Mouse (Mus musculus): Measurements from ENCODE around the gene Uba3. TPM values are rescaled to one million over a fixed set of nuclear protein-coding genes. Genes with fewer than 3 reads are reported as not detected.

The Uba3 gene
- polyA plus RNA-seq (2016; fragmentation: Nextera tagmentation; extraction: Ambion mirVana): 85.0 and 85.6 TPM in 2 replicates

DNA sequence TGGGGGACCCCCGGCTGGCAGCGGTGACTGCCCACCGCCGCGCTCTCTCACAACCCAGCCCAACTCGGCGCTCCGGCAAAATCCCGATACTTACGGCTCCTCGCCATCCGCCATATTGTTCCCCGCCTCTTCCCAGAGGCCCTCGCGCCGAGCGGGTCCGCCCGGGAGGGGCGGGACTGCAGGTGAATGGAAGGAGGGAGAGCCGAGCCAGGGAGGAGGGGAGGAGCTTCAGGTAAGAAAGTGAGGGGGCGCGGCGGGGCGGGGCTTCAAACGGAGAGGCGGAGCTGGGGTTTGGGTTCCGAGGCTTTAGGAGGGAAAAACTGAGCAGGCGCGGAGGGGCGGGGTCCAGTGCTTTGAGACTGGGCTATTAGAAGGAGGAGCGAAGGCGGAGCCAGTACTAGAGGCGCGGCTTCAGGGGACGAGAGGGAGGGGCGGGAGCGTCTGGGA, at the start of gene Uba3:
Uba3 (minus strand) TSS at position 209 of the 447 bp plus-strand sequence.
- Histone ChIP-seq H3K4me1 (peaks cover 29% of the 10 kb centered on the region), H3K4me3 (peak within 1 kb of the TSS; percentile 92), H3K27me3 (ENCODE audit: low read depth, poor library complexity, severe bottlenecking) (no peaks in the 10 kb centered on the region), H3K36me3 (peaks cover 9% of the 10 kb centered on the region), H3K27ac (replicated peaks) (peak within 1 kb of the TSS; percentile 98), H3K9me3 (replicated peaks) (no peaks in the 10 kb centered on the region)
- under 1% methylated on average over 38 of the region's 38 CpGs for WGBS
- DNase-seq (ENCODE audit: low spot score): peak; percentile 100

DNA sequence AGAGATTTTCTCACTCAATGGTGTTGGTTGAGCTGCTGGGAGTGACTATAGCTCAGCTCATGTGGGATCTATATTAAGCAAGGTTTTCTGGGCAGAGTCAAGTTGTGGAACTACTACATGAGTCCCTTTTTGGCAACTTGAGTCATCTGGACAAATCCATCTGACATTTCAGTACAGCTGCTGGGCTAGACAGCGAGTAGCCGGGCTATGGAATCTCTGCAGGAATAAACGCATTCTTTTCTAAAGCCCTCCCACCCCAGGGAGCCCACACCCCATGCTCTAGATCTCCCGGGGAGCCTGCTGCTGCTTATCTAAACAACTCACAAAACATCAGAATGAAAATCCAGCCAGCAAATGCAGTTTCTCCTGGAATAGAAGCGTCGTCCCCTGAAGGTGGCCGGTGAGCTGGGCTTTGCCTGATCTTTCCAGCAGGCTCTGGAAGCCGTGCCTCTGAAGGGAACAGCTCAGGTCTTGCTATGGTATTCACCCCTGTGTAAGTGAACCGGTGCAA, 47.3 kb upstream of the Uba3 start, which contains the start of gene Lmod3:
Lmod3 (minus strand) TSS at position 49 of the 511 bp plus-strand sequence.
- Histone ChIP-seq H3K27me3 (ENCODE audit: low read depth, poor library complexity, severe bottlenecking) (no peaks in the 10 kb centered on the region), H3K4me3 (no peak within 1 kb of the TSS), H3K27ac (replicated peaks) (no peak within 1 kb of the TSS), H3K9me3 (replicated peaks) (no peaks in the 10 kb centered on the region), H3K36me3 (no peaks in the 10 kb centered on the region), H3K4me1 (no peaks in the 10 kb centered on the region)
- 34% methylated on average over 9 of the region's 9 CpGs for WGBS
- no peak for DNase-seq (ENCODE audit: low spot score)

DNA sequence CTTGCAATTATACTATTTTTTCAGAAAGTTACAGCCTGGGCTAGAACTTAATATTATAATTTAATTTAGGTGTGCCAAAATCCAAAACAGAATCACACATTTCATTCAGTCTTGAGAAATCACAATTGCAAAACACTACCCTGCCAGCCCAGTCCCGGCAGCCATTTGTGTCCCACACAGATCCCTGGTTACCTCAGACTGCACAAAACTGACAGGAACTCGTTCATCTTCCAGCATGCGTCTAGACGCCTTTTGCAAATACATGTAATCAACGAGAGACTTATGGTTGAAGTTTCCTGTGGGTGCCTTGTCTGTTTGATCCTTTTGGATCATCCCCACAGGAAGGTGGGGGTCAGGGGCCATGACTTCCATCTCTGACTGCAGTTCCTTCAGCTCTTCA, 46.6 kb upstream of the Uba3 start:
- WGBS: 83% methylated on average over 5 of the region's 5 CpGs
- Histone ChIP-seq H3K4me3 (no peak overlapping the region), H3K27ac (replicated peaks) (no peak overlapping the region)

DNA sequence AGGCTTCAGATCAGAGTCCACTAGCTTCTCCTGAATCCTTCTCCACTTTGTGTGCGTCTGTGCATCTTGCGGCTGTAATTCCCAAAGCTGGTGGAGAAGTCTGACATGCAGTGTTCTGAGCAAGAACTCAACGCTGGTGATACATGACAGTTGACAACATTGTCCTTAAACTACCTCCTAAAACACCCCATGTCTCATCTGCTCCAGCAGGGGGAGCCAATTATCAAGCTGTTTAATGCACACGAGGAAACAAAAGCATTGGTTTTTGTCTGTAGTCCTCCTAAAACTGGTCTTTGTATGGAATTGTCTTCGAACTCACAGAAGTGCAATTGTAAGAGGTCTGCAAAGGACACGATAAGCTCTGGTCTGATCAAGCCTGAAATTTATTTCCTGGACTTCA, 45.5 kb upstream of the Uba3 start:
- peak; percentile 34 for DNase-seq (ENCODE audit: low spot score)
- H3K27me3 ChIP-seq (ENCODE audit: low read depth, poor library complexity, severe bottlenecking): no peaks in the 10 kb centered on the region
- 51% methylated on average over 6 of the region's 6 CpGs for WGBS

More for the DNA sequence above, 46.6 kb upstream of the Uba3 start:
- Histone ChIP-seq H3K27me3 (ENCODE audit: low read depth, poor library complexity, severe bottlenecking) (no peaks in the 10 kb centered on the region), H3K9me3 (replicated peaks) (no peaks in the 10 kb centered on the region), H3K4me1 (no peaks in the 10 kb centered on the region), H3K36me3 (no peaks in the 10 kb centered on the region)
- no peak for DNase-seq (ENCODE audit: low spot score)

DNA sequence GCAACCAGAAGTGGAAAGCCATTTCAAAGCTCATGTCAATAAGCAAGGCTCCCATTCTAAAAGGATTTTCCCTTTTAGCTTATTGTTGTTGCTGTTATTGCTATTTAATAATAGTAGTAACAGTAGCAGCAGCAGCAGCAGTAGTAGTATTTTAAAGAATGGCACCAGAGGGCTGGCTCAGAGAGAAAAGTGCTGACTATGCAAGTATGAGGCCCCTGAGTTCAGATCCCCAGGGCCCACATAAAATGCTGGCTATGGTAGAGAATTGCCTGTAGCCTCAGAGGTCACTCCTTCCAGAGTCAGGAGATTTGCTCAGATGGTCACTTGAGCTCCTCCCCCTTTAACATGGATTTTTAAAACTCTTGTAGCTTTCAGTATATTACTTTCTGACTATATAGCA, 39.8 kb upstream of the Uba3 start:
- DNase-seq (ENCODE audit: low spot score): no peak

More for the DNA sequence above, 45.5 kb upstream of the Uba3 start:
- Histone ChIP-seq H3K27ac (replicated peaks) (no peak overlapping the region), H3K4me1 (no peaks in the 10 kb centered on the region), H3K4me3 (no peak overlapping the region), H3K36me3 (no peaks in the 10 kb centered on the region), H3K9me3 (replicated peaks) (no peaks in the 10 kb centered on the region)

DNA sequence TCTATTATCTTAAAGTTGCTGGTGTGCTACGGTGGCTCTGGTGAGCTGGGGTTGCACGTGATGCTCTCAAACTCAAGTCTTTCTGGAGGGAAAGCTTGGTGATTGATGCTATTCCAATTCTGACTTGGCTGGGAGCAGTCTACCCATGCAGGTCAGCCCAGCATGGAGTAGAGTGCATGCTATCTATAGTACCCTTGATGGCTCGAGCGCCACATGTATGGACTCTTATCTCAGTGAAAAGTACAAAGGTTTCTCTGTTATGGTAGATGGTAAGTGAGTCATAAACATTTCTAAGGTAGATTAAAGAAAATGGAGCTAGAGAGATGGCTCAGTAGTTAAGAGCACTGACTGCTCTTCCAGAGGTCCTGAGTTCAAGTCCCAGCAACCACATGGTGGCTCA, 37.1 kb upstream of the Uba3 start:
- 94% methylated on average over 4 of the region's 4 CpGs for WGBS
- Histone ChIP-seq H3K36me3 (no peaks in the 10 kb centered on the region), H3K4me3 (no peak overlapping the region), H3K27ac (replicated peaks) (no peak overlapping the region), H3K27me3 (ENCODE audit: low read depth, poor library complexity, severe bottlenecking) (no peaks in the 10 kb centered on the region), H3K4me1 (no peaks in the 10 kb centered on the region), H3K9me3 (replicated peaks) (peaks cover 3% of the 10 kb centered on the region; the same call in 1 of the 2 replicates)
- no peak for DNase-seq (ENCODE audit: low spot score)

More for the DNA sequence above, 39.8 kb upstream of the Uba3 start:
- Histone ChIP-seq H3K36me3 (no peaks in the 10 kb centered on the region), H3K9me3 (replicated peaks) (no peaks in the 10 kb centered on the region), H3K27ac (replicated peaks) (no peak overlapping the region), H3K4me3 (no peak overlapping the region), H3K27me3 (ENCODE audit: low read depth, poor library complexity, severe bottlenecking) (no peaks in the 10 kb centered on the region), H3K4me1 (no peaks in the 10 kb centered on the region)

DNA sequence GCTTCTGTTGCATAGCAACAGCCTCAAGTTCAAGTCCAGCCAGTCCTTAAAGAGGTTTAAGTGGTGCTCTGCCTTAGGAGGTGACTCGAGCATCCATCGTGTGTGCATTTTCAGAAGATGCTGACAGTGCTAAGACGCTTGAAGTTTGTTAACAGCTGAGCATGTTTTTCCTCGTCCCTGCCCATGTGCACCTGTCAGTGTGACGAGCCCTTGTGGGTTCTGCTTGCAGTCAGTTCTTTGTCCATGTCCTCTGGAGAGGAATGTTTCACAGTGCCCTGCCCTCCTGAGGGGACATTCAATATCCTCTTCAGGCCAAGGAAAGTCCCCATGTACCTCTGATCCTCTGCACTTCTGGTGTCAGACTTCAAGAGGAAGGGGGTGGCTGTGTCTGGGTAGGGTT, 34.6 kb upstream of the Uba3 start:
- H3K36me3 ChIP-seq: no peaks in the 10 kb centered on the region
- 85% methylated on average over 5 of the region's 5 CpGs for WGBS

DNA sequence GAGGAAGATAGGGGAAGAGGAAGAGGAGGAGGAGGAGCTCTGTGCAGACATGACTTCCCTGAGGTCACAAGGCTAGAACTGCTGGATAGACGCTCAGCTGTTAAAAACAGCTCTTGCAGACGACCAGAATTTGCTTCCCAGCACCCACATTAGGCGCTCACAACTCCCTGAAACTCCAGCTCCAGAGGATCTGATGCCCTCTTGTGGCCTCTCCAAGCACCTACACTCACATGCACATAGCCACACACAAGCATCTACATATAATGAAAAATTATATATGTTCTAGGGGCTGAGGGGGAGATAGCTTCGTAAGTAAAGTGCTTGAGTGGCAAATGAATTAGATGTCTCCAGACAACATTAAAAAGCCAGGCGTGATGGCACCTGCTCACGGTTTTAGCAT, 33.9 kb upstream of the Uba3 start:
- Histone ChIP-seq H3K9me3 (replicated peaks) (peaks cover 3% of the 10 kb centered on the region; the same call in 1 of the 2 replicates), H3K4me1 (no peaks in the 10 kb centered on the region), H3K27ac (replicated peaks) (no peak overlapping the region), H3K27me3 (ENCODE audit: low read depth, poor library complexity, severe bottlenecking) (no peaks in the 10 kb centered on the region), H3K4me3 (no peak overlapping the region), H3K36me3 (0 out of 2 replicates have a peak, but pooled peaks cover 2% of the 10 kb centered on the region)
- DNase-seq (ENCODE audit: low spot score): no peak
- 88% methylated on average over 6 of the region's 6 CpGs for WGBS

More for the DNA sequence above, 34.6 kb upstream of the Uba3 start:
- H3K9me3 ChIP-seq (replicated peaks): peaks cover 3% of the 10 kb centered on the region; the same call in 1 of the 2 replicates
- no peaks in the 10 kb centered on the region for H3K27me3 ChIP-seq (ENCODE audit: low read depth, poor library complexity, severe bottlenecking)
- DNase-seq (ENCODE audit: low spot score): no peak
- no peak overlapping the region for H3K27ac ChIP-seq (replicated peaks)
- no peaks in the 10 kb centered on the region for H3K4me1 ChIP-seq
- no peak overlapping the region for H3K4me3 ChIP-seq

DNA sequence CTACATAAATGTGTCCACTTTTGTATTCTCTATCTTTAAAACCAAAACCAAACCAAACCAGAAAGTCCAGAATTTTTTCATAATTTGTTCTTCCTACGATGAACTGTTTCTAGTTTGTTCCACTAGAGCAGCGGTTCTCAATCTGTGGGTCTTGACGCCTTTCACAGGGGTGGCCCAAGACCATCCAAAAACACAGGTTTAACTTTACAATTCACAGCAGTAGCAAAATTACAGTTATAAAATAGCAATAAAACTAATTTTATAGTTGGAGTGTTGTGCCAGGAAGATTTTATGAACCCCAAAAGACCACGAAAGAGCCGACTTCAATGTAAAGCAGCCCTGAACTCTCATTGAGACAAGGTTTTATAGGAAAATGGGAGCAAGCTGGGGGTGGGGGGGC, 30.6 kb upstream of the Uba3 start:
- DNase-seq (ENCODE audit: low spot score): no peak
- WGBS: 95% methylated on average over 5 of the region's 5 CpGs

DNA sequence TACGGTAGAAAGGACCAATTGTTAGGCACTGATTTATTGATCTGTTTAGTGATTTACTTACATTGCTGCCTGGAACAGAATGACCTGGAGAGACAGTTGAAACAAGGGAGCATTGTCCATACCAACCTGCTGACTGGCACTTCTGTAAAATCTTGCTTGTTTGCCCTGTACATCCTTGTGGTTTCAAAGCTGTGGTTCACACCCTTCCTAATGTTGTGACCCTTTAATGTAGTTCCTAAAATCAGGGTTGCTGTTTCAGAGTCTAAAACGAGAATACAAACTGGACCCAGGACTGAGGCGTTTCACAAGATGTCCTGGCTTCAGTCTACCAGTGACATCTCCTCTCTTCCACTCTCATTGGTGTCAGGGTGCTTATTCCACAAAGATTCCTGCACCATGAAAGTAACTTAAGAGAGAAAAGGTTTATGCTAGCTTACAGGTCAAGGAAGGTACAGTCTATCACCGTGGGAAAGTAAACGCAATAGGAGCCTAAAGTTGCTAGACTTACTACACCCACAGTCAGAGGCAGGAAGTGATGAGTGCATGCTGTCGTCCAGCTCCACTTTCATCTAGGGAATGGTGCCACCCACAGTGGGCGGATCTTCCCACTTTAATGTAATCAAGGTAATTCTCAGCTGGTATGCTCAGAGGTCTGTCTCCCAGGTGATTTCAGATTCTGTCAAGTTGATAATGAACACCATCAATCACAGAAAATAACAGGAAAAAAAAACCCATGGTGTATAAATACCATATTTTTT, 29.6 kb upstream of the Uba3 start:
- 88% methylated on average over 7 of the region's 7 CpGs for WGBS

More for the DNA sequence above, 30.6 kb upstream of the Uba3 start:
- H3K4me3 ChIP-seq: no peak overlapping the region
- H3K27me3 ChIP-seq (ENCODE audit: low read depth, poor library complexity, severe bottlenecking): no peaks in the 10 kb centered on the region
- H3K27ac ChIP-seq (replicated peaks): no peak overlapping the region
- peaks cover 19% of the 10 kb centered on the region for H3K36me3 ChIP-seq
- H3K4me1 ChIP-seq: no peaks in the 10 kb centered on the region
- H3K9me3 ChIP-seq (replicated peaks): peaks cover 3% of the 10 kb centered on the region; the same call in 1 of the 2 replicates

DNA sequence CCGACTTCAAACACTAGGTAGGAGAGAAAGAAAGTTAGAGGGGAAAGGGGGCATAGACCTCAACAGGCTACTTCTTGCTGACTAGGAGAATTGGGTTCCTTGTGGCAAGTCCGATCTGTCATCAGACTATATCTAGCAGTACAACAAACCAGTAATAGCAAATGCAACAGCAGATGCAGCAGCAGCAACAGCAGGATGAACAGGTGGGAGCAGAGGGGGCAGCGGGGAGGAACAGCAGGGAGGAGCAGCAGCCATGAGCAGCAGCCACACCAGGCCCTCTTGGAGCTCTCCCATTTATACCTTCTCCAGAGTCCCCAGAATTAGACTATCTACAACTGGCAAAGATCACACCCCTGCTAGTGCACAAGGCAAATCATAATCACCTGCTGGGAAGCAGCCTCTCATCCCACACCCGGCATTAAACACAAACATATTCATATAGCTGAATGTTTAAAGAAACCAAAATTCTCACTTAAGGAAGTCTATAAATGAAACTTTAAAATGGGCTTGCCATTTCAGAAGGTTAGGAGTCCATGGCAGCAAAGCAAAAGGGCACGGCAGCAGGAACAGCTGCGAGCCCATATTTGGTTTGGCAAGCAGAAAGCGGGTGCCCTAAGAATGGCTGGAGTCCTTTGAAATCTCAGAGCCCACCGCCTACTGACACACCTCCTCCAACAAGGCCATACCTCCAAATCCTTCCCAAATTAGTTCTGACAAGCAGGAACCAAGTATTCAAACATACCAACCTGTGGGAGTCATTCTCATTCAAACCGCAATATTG, 21.8 kb upstream of the Uba3 start:
- no peaks in the 10 kb centered on the region for H3K27me3 ChIP-seq (ENCODE audit: low read depth, poor library complexity, severe bottlenecking)
- H3K9me3 ChIP-seq (replicated peaks): no peaks in the 10 kb centered on the region
- no peak overlapping the region for H3K4me3 ChIP-seq
- H3K4me1 ChIP-seq: peaks cover 2% of the 10 kb centered on the region
- 94% methylated on average over 9 of the region's 9 CpGs for WGBS
- DNase-seq (ENCODE audit: low spot score): no peak
- peaks cover 29% of the 10 kb centered on the region for H3K36me3 ChIP-seq
- H3K27ac ChIP-seq (replicated peaks): no peak overlapping the region

More for the DNA sequence above, 29.6 kb upstream of the Uba3 start:
- no peaks in the 10 kb centered on the region for H3K27me3 ChIP-seq (ENCODE audit: low read depth, poor library complexity, severe bottlenecking)
- DNase-seq (ENCODE audit: low spot score): no peak
- H3K4me1 ChIP-seq: no peaks in the 10 kb centered on the region
- H3K4me3 ChIP-seq: no peak overlapping the region
- H3K27ac ChIP-seq (replicated peaks): no peak overlapping the region
- peaks cover 3% of the 10 kb centered on the region; the same call in 1 of the 2 replicates for H3K9me3 ChIP-seq (replicated peaks)
- peaks cover 28% of the 10 kb centered on the region for H3K36me3 ChIP-seq

DNA sequence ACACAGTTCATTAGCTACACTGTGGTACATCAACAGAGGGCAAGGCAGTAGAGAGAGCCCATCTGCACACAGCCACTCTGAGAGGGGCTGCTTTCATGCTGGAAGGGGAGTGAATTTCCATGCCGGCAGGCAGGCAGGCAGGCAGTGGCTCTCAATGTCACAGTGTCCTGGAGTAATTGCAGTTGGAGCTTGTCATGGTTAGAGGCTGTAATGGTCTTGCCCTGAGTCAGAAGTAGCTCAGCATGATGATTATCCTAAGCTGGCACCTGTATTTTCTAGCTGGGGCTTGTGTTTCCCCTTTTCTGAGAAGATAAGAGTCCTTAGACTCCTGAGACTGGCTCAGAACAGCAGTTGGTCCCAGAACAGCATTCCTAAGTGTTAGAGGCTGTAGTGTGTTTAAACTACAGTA, 20.6 kb upstream of the Uba3 start:
- WGBS: 63% methylated on average over 1 of the region's 1 CpGs
- DNase-seq (ENCODE audit: low spot score): no peak
- Histone ChIP-seq H3K9me3 (replicated peaks) (no peaks in the 10 kb centered on the region), H3K36me3 (peaks cover 20% of the 10 kb centered on the region), H3K4me3 (no peak overlapping the region), H3K27ac (replicated peaks) (no peak overlapping the region), H3K27me3 (ENCODE audit: low read depth, poor library complexity, severe bottlenecking) (no peaks in the 10 kb centered on the region), H3K4me1 (peaks cover 14% of the 10 kb centered on the region)

Data from midbrain, embryonic 10.5 days (tissue).